Mouse (Mus musculus) embryo, embryonic 9.5 days (tissue): ENCODE measurements around the gene Glb1.
A peak's percentile ranks its signal among the peaks of the same experiment; 100 is the strongest.

Experiments used
- DNase-seq: peaks from one replicate; pipeline ENCODE4 v3.0.0-alpha.2; 2017; ENCODE audit errors: extremely low spot score

Gene Glb1

DNA sequence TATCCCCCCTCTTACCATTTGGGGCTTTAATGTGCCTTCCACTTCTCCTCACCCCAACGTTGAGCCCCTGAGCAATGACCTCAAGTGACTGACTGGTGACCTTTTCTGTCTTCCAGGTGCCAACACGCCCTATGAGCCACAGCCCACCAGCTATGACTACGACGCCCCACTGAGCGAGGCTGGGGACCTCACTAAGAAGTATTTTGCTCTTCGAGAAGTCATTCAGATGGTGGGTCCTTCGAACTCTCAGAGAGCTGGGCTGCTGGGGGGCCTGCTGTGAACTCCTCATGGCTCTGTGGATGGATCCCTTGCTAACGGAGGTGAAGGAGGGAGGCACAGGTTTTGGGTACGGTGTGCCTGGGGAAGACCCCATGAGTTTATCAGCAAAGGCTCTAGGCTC lies 42.0 kb downstream of the Glb1 start:
- no peak for DNase-seq

DNA sequence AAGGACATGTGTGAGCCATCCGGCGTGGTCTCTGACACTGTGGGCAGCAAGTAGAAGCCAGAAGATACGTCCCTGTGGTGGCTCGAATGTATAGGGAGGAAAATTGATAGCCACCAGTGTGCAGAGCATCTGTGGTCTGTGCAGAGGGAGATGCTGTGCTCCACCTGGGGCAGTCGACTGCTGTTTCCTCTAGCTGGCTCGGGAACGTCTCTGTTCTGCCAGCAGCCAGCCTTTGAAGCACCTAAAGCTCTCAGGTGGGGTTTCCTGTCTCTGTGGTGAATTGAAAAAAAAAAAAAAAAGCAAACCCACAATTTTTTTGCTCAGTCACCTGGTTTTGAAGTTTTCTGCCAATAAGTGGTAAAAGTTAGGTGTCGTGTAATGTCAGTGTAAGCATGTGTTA lies 42.5 kb downstream of the Glb1 start:
- DNase-seq: no peak

DNA sequence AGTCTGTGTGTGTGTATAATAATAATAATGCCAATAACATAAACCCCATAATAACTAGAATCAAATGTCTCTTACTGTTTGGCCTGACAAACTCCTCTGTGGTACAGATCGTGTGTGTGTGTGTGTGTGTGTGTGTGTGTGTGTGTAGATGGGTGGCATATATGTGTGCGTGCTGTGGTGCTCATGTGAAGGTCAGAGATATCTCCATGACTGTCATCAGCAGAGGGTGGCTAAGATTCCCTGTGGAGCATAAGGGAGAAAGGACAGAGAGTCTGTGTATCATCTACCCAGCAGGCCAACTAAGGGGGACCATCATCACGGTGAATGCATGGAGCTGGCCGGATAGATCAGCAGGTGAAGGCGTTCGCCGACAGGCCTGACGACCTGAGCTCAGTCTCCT lies 46.0 kb downstream of the Glb1 start:
- no peak for DNase-seq

DNA sequence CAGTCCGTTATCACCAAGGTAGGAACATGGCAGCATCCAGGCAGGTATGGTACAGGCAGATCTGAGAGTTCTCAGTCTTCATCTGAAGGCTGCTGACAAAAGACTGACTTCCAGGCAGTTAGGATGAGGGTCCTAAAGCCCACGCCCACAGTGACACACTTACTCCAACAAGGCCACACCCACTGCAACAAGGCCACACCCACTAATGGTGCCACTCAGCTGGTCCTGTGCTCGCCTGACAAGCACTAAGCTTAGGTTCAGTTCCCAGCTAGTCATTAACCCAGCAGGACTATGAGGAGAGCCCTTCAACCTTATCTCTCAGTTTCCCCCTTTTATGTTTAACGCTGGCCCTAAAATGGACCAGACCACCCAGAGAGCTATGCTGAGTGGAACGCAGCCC lies 47.8 kb downstream of the Glb1 start:
- no peak for DNase-seq

GRCm38 (mm10) chr9:114449120-114449754 lies 48.4 kb downstream of the Glb1 start:
- no peak for DNase-seq

DNA sequence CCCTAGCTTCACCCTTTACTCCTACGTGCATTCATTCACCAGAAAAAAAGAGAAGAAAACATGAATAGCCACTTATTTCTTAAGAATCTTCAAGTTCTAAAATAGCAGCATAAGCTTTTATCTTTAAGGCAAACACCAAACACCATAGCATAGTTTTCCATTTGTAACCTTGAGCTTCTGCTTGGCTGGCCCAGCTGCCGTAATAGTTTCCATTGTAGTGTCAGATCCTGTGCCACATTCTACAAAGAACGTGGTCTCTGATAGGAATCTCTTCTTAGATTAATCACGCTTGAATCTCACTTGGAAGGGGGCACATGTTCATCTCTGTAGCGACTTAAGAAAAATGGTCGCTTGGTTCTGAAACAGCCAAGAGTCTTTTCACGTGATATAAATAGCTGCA lies 50.7 kb downstream of the Glb1 start:
- no peak for DNase-seq

DNA sequence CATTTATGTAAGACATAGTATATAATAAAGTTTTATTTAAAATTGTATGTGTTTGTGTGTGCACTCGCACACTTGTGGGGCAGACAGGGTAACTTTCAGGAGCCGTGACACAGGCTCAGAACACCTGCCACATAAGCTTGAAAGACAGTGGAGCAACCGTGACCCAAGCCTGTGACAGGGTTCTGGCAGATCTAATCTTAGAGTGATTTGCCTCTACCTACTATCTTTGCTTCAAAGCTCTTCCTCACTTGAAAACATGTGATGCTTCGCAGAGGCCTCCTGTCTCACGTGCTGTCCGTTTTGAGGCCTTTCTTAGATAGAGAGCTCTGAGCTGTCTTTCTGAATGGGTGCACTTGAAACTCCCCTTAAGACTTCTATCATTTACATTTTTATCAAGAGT lies 51.5 kb downstream of the Glb1 start:
- DNase-seq: no peak

DNA sequence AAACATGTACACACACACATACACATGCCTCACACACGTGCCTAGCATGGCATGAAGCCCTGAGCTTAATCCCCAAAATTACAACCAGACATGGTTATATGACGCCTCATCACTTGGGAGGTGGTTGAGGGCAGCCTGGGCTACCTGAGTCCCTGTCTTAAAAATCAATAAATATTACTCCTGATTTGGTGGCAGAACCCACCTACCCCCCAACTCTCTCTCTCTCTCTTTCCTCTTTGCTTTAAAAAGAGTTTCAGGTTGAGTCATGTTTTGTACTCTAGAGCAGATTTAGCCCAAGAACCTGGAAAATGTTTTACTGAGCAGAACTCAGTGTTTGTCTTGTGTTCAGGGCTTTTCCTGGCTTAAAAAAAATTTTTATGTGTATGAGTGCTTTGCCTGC lies 54.5 kb downstream of the Glb1 start:
- no peak for DNase-seq

DNA sequence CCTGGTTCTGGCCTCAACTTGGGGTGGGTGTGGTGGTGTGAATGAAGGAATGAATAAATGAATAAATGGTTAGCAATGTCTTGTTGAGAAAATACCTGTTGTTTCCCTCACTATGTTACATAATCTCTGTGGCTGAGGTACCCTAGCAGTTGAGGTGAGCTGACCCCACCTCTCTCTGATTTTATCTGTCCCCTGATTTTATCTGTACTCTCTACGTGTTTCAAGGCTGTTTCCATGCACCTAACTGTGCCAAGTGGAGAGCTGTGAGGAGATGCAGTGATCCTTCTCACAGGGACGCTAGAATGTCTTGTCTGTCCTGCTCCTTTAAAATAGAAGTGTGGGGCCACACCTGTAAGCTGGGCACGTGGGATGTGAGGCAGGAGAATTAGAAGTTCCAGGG lies 57.6 kb downstream of the Glb1 start:
- DNase-seq: no peak

- no peak for DNase-seq
These were observed 61.7 kb downstream of the Glb1 start for GRCm38 (mm10) chr9:114462569-114462968.

- no peak for DNase-seq
These were observed 64.6 kb downstream of the Glb1 start for GRCm38 (mm10) chr9:114465442-114465841.

GRCm38 (mm10) chr9:114466871-114467270 lies 66.0 kb downstream of the Glb1 start:
- DNase-seq: no peak

DNA sequence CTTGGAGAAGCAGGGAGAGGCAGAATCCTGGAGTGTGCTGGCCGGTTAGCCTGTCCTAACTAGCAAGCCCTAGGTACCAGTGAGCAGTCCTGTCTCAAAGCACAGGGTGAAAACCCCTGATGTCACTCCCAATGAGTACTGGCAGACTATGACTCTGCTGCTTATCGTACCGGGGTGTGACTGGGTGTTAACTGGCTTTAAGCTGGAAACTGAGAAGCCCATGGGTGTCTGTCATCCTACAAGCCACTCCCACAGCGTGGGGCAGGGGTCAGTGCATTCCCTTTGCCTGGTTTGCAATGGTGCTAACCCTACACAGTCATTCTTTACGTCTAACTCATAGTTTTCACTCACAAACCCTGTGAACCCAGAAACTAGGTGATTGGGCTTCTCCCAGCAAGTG lies 67.3 kb downstream of the Glb1 start:
- DNase-seq: no peak

GRCm38 (mm10) chr9:114468701-114469100 lies 67.8 kb downstream of the Glb1 start:
- no peak for DNase-seq

DNA sequence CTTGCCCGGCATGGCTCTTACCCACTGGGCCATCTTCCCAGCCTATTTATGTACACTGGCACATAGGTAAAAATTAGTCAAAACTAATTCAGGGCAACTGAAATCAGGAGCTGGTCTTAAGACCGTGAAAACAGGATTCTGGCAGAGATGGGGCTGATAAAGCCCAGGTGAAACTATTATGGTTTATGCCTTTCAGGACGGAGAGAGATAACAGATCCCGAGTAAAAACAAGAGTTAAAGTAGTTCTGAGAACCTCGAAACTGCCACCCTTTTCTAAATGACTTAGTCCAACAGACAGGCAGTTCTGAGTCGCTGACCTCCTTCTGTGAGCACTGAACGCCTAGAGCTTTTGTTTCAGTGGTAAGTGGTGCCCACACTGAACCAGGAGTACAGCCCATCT lies 71.0 kb downstream of the Glb1 start:
- DNase-seq: no peak

GRCm38 (mm10) chr9:114477019-114477418 lies 76.1 kb downstream of the Glb1 start:
- DNase-seq: no peak

- DNase-seq: no peak
These were observed 80.1 kb downstream of the Glb1 start for GRCm38 (mm10) chr9:114480940-114481339.

GRCm38 (mm10) chr9:114484771-114485170 lies 83.9 kb downstream of the Glb1 start:
- DNase-seq: no peak

GRCm38 (mm10) chr9:114486808-114487207 lies 85.9 kb downstream of the Glb1 start:
- no peak for DNase-seq

GRCm38 (mm10) chr9:114487481-114488258 lies 86.8 kb downstream of the Glb1 start:
- DNase-seq: no peak

GRCm38 (mm10) chr9:114496469-114496868 lies 95.6 kb downstream of the Glb1 start:
- no peak for DNase-seq

- DNase-seq: peak; percentile 87
These were observed 97.3 kb downstream of the Glb1 start for GRCm38 (mm10) chr9:114498218-114498617.

GRCm38 (mm10) chr9:114499783-114500515 lies 99.1 kb downstream of the Glb1 start:
- peak; percentile 75 for DNase-seq
